Mouse (Mus musculus): ENCODE measurements at regions not wholly inside any gene's neighbourhood (a gene's known extent, or its start where the extent isn't known, plus 50 kb on each side); places are given as distances from the start of the nearest gene placed in this dataset.
A peak's percentile ranks its signal among the peaks of the same experiment; 100 is the strongest.

GRCm38 (mm10) chr9:79317411-79317810 is 401.2 kb downstream of the Col12a1 start:
- DNase-seq = peak in 1 of 2 experiments; percentile 3

GRCm38 (mm10) chr9:79346371-79347096 is 372.1 kb downstream of the Col12a1 start:
- intact Hi-C loops (cut with DNase I) = no loop called here

More at GRCm38 (mm10) chr9:79317411-79317810, 401.2 kb downstream of the Col12a1 start:
- intact Hi-C loops (cut with DNase I) = no loop called here

GRCm38 (mm10) chr9:79392020-79392419 is 326.6 kb downstream of the Col12a1 start:
- intact Hi-C loops (cut with DNase I) = no loop called here
- no peak for DNase-seq

More at GRCm38 (mm10) chr9:79346371-79347096, 372.1 kb downstream of the Col12a1 start:
- DNase-seq = peak; percentile 48 to 55

- intact Hi-C loops (cut with DNase I) = no loop called here
- no peak for DNase-seq
These were observed 303.6 kb downstream of the Col12a1 start for GRCm38 (mm10) chr9:79414989-79415388.

- intact Hi-C loops (cut with DNase I) = no loop called here
- no peak for DNase-seq
These were observed 288.2 kb downstream of the Col12a1 start for GRCm38 (mm10) chr9:79430417-79430816.

GRCm38 (mm10) chr9:79437636-79438035 is 281.0 kb downstream of the Col12a1 start:
- no peak for DNase-seq
- intact Hi-C loops (cut with DNase I) = no loop called here

GRCm38 (mm10) chr9:79439233-79439960 is 279.2 kb downstream of the Col12a1 start:
- no peak for DNase-seq
- intact Hi-C loops (cut with DNase I) = no loop called here

GRCm38 (mm10) chr9:79455226-79455625 is 263.4 kb downstream of the Col12a1 start:
- DNase-seq = no peak
- intact Hi-C loops (cut with DNase I) = no loop called here

GRCm38 (mm10) chr9:79479118-79479517 is 239.5 kb downstream of the Col12a1 start:
- intact Hi-C loops (cut with DNase I) = no loop called here

GRCm38 (mm10) chr9:79500253-79500652 is 218.4 kb downstream of the Col12a1 start:
- intact Hi-C loops (cut with DNase I) = no loop called here
- DNase-seq = no peak

More at GRCm38 (mm10) chr9:79479118-79479517, 239.5 kb downstream of the Col12a1 start:
- DNase-seq = no peak

GRCm38 (mm10) chr9:79502034-79502433 is 216.6 kb downstream of the Col12a1 start:
- intact Hi-C loops (cut with DNase I) = no loop called here
- DNase-seq = no peak

- intact Hi-C loops (cut with DNase I) = loop anchor here (10.0 kb wide), 1 partner anchor 412 kb away; no protein-coding TSS in a partner anchor
These were observed 202.2 kb downstream of the Col12a1 start for GRCm38 (mm10) chr9:79516384-79516783.

GRCm38 (mm10) chr9:79517461-79517860 is 201.2 kb downstream of the Col12a1 start:
- intact Hi-C loops (cut with DNase I) = loop anchor here (10.0 kb wide), 1 partner anchor 413 kb away; no protein-coding TSS in a partner anchor
- DNase-seq = no peak

More at GRCm38 (mm10) chr9:79516384-79516783, 202.2 kb downstream of the Col12a1 start:
- no peak for DNase-seq

GRCm38 (mm10) chr9:79518640-79519039 is 200.0 kb downstream of the Col12a1 start:
- intact Hi-C loops (cut with DNase I) = loop anchor here (10.0 kb wide), 1 partner anchor 414 kb away; no protein-coding TSS in a partner anchor

GRCm38 (mm10) chr9:79520498-79520897 is 198.1 kb downstream of the Col12a1 start:
- intact Hi-C loops (cut with DNase I) = loop anchor here (10.0 kb wide), 1 partner anchor 194 kb away; the partner anchor contains the start of gene Col12a1
- no peak for DNase-seq

More at GRCm38 (mm10) chr9:79518640-79519039, 200.0 kb downstream of the Col12a1 start:
- peak; percentile 36 to 45 for DNase-seq

GRCm38 (mm10) chr9:79523054-79523453 is 195.6 kb downstream of the Col12a1 start:
- intact Hi-C loops (cut with DNase I) = loop anchor here (10.0 kb wide), 1 partner anchor 192 kb away; the partner anchor contains the start of gene Col12a1
- peak; percentile 13 to 20 for DNase-seq

- DNase-seq = no peak
- intact Hi-C loops (cut with DNase I) = loop anchor here (10.0 kb wide), 1 partner anchor 190 kb away; the partner anchor contains the start of gene Col12a1
These were observed 193.6 kb downstream of the Col12a1 start for GRCm38 (mm10) chr9:79525000-79525399.

- intact Hi-C loops (cut with DNase I) = loop anchor here (10.0 kb wide), 1 partner anchor 188 kb away; the partner anchor contains the start of gene Col12a1
- no peak for DNase-seq
These were observed 192.2 kb downstream of the Col12a1 start for GRCm38 (mm10) chr9:79526390-79526789.

- intact Hi-C loops (cut with DNase I) = loop anchor here (10.0 kb wide), 1 partner anchor 187 kb away; the partner anchor contains the start of gene Col12a1
- DNase-seq = no peak
These were observed 191.3 kb downstream of the Col12a1 start for GRCm38 (mm10) chr9:79527331-79527730.
